ENCODE assay signal across 14 mouse cellular contexts in genomic region chr5:28055450-28055849, GRCm38 (mm10). TPM values are rescaled to one million over a fixed set of nuclear protein-coding genes. Genes with fewer than 3 reads are reported as not detected.
A peak's percentile ranks its signal among the peaks of the same experiment; 100 is the strongest.
DNase-seq lines count a peak whose midpoint lies in the region; ATAC-seq lines count a peak whose summit lies in the region.
"Had no signal": no experiment of that assay in that cellular context is flagged by ENCODE, and none has a peak within 500 bp of the region (broad histone marks: within the 10 kb centered on the region; RNA-seq: fewer than 3 reads in every experiment).

No protein-coding gene starts in this region.

- 52% methylated on average over 2 of the region's 2 CpGs for WGBS in liver, embryonic 16.5 days (ENCODE audit: insufficient replicate concordance)

- H3K27me3 ChIP-seq in liver, embryonic 16.5 days (ENCODE audit: control insufficient read depth, insufficient read depth, low read depth, low read length): no peaks in the 10 kb centered on the region
- H3K27me3 ChIP-seq: hindbrain, embryonic 15.5 days; limb, embryonic 12.5 days had no signal

- no peak overlapping the region for H3K4me2 ChIP-seq in liver, embryonic 16.5 days (ENCODE audit: low read depth, low read length)
- H3K4me2 ChIP-seq: hindbrain, embryonic 15.5 days; limb, embryonic 12.5 days; midbrain, embryonic 11.5 days had no signal

- H3K36me3 ChIP-seq in liver, embryonic 16.5 days (ENCODE audit: control insufficient read depth, insufficient read depth): no peaks in the 10 kb centered on the region
- H3K36me3 ChIP-seq: G1E; hindbrain, embryonic 15.5 days; limb, embryonic 12.5 days had no signal

- no peak overlapping the region for H3K4me3 ChIP-seq in liver, embryonic 16.5 days (ENCODE audit: low read depth, low read length)
- H3K4me3 ChIP-seq: hindbrain, embryonic 15.5 days; limb, embryonic 12.5 days had no signal

- no peaks in the 10 kb centered on the region; the same call in 1 of the 2 replicates for H3K4me1 ChIP-seq in liver, embryonic 16.5 days (ENCODE audit: control insufficient read depth, low read depth, low read length)
- H3K4me1 ChIP-seq: hindbrain, embryonic 15.5 days; limb, embryonic 12.5 days had no signal

- no peak overlapping the region; the same call in 1 of the 2 replicates for H3K27ac ChIP-seq in liver, embryonic 16.5 days (ENCODE audit: low read length)
- H3K27ac ChIP-seq: hindbrain, embryonic 15.5 days; limb, embryonic 12.5 days had no signal

- H3K9ac ChIP-seq in liver, embryonic 16.5 days (ENCODE audit: low read depth, low read length): no peak overlapping the region
- H3K9ac ChIP-seq: hindbrain, embryonic 15.5 days; limb, embryonic 12.5 days had no signal

- DNase-seq in heart, adult 18-20 months: peak; percentile 56 to 71
- DNase-seq in heart, postnatal 4 days: no peak
- DNase-seq in ovary, postnatal 36 days (ENCODE audit: low spot score): peak; percentile 15
- DNase-seq in ovary, postnatal 14 days (ENCODE audit: low spot score): no peak
- DNase-seq in adrenal gland, adult 8-10 months: no peak
- no peak for DNase-seq in cerebellum, postnatal 10 days
- DNase-seq: gastrocnemius, postnatal 36 days; right cerebral cortex, adult 18-20 months had no signal

- peak; percentile 95 for ATAC-seq in liver, embryonic 16.5 days (ENCODE audit: low read depth)
- no peak for ATAC-seq in cerebellum, adult (ENCODE audit: insufficient number of reproducible peaks, low FRiP score, low TSS enrichment)

- H3K9me3 ChIP-seq in liver, embryonic 16.5 days (replicated peaks; ENCODE audit: control insufficient read depth, low read length): no peaks in the 10 kb centered on the region
- H3K9me3 ChIP-seq: G1E; hindbrain, embryonic 15.5 days; limb, embryonic 12.5 days had no signal

RNA-seq across cellular contexts. Expression of gene Insig1, which starts 15.7 kb away (rescaled TPM):
- total RNA-seq in heart, adult 18-20 months (2021): 10 to 100 TPM; 19.2 to 27.3 TPM
- 10 to 100 TPM; 53.3 to 54.0 TPM for total RNA-seq in heart, postnatal 4 days (2021)
- polyA plus RNA-seq in liver, embryonic 16.5 days (2015; fragmentation: Nextera tagmentation; extraction: Ambion mirVana): 67.7 and 90.8 TPM in 2 replicates
- total RNA-seq in adrenal gland, adult 8-10 months (2022): 100 to 1,000 TPM; 117 to 144 (median 135) TPM

Comparison
In these comparisons a context has a peak if more than half of its experiments do, and no peak if none do; other contexts are left out.
1. DNase-seq: peak in heart, adult 18-20 months (2 of 2) and ovary, postnatal 36 days (single experiment); none in heart, postnatal 4 days (single experiment), ovary, postnatal 14 days (single experiment), adrenal gland, adult 8-10 months (single experiment) and cerebellum, postnatal 10 days (0 of 2).